Mouse (Mus musculus) lung, postnatal 0 days (tissue): ENCODE measurements around the gene Nol3. TPM values are rescaled to one million over a fixed set of nuclear protein-coding genes. Genes with fewer than 3 reads are reported as not detected.

Source experiments
- ATAC-seq: fragments of 200-750 bp; cut with Nextera tagmentation; 2 replicates; pipeline ENCODE4 v1.8.0; 2017; ENCODE audit warnings: moderate library complexity
- DNase-seq: peaks from one replicate; pipeline ENCODE4 v3.0.0-alpha.2; 2016; ENCODE audit warnings: low spot score
- H3K27ac ChIP-seq: fragments of 300-500 bp; sonication (generic); 2 replicates; pipeline ENCODE4 v1.5.1; 2014; ENCODE audit warnings: antibody characterized with exemption, mild to moderate bottlenecking, low read length, mixed read lengths
- H3K27me3 ChIP-seq: fragments of 300-500 bp; sonication (generic); replicated peaks from 2 replicates; pipeline ENCODE4 v1.6.1; 2014; ENCODE audit warnings: low read length, mixed read lengths; ENCODE audit not compliant: insufficient read depth
- H3K36me3 ChIP-seq: fragments of 300-500 bp; sonication (generic); 2 replicates; pipeline ENCODE4 v1.6.1; 2014; ENCODE audit warnings: low read length, mixed read lengths; ENCODE audit not compliant: insufficient read depth
- H3K4me1 ChIP-seq: fragments of 300-500 bp; sonication (generic); 2 replicates; pipeline ENCODE4 v1.6.1; 2014; ENCODE audit warnings: antibody characterized with exemption, low read depth, low read length, mixed read lengths; ENCODE audit not compliant: insufficient read depth
- H3K4me2 ChIP-seq: fragments of 300-500 bp; sonication (generic); replicated peaks from 2 replicates; pipeline ENCODE4 v1.6.1; 2014; ENCODE audit warnings: low read depth, mild to moderate bottlenecking, low read length, moderate library complexity, mixed read lengths
- H3K4me3 ChIP-seq: fragments of 300-500 bp; sonication (generic); 2 replicates; pipeline ENCODE4 v1.5.1; 2014; ENCODE audit warnings: low read depth, low read length
- H3K9ac ChIP-seq: fragments of 300-500 bp; sonication (generic); replicated peaks from 2 replicates; pipeline ENCODE4 v1.6.1; 2014; ENCODE audit warnings: low read depth, mild to moderate bottlenecking
- H3K9me3 ChIP-seq: fragments of 300-500 bp; sonication (generic); 2 replicates; pipeline ENCODE4 v1.6.1; 2016; ENCODE audit warnings: low read length, mixed read lengths
- CTCF ChIP-seq: IDR thresholded peaks from 2 replicates; pipeline ENCODE4 v1.5.1; 2016; ENCODE audit warnings: antibody characterized with exemption, mild to moderate bottlenecking
- EP300 ChIP-seq: IDR thresholded peaks from 2 replicates; pipeline ENCODE4 v1.6.1; 2016; ENCODE audit warnings: antibody characterized with exemption, mild to moderate bottlenecking, control low read depth
- WGBS: fragments of 180-500 bp; shearing (Covaris S2); extraction: QIAGEN DNeasy Blood & Tissue Kit; methylation state at CpG from one replicate; pipeline ENCODE4 v1.1.7; 2014; 5-methylcytosine and 5-hydroxymethylcytosine counted together
- polyA plus RNA-seq: library from polyadenylated mRNA; unstranded; fragments of >200 nt; fragmentation: Nextera tagmentation; extraction: Ambion mirVana; gene quantifications from 2 replicates; pipeline ENCODE4 v1.2.1, GENCODE M21; 2015

Gene Nol3
- polyA plus RNA-seq, 1 experiment from 2014 or later = 1.3 TPM

DNA sequence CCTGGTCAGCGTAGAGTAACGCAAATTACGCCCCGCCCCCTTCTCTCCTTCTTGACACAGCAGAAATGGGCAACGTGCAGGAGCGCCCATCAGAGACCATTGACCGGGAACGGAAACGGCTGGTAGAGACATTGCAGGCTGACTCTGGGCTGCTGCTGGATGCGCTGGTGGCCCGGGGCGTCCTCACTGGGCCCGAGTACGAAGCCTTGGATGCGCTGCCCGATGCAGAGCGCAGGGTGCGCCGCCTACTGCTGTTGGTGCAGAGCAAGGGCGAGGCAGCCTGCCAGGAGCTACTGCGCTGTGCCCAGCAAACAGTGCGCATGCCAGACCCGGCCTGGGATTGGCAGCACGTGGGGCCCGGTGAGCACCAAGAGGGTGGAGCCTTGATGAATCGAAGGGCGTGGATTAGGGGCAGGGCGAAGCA, 3.0 kb downstream of the Nol3 start:
- Histone ChIP-seq H3K9ac (no peak overlapping the region), H3K4me2 (peak overlapping the region; percentile 44), H3K27ac (no peak overlapping the region), H3K4me1 (no peaks in the 10 kb centered on the region; the same call in none of the 2 replicates), H3K9me3 (no peaks in the 10 kb centered on the region), H3K27me3 (peaks cover 18% of the 10 kb centered on the region), H3K4me3 (no peak overlapping the region; the same call in 1 of the 2 replicates), H3K36me3 (no peaks in the 10 kb centered on the region)
- ATAC-seq (peak; percentile 77), DNase-seq (peak; percentile 87)
- 5% methylated on average over 28 of the region's 28 CpGs for WGBS
- no peak for TF ChIP-seq EP300
- peak; percentile 64 for TF ChIP-seq CTCF

DNA sequence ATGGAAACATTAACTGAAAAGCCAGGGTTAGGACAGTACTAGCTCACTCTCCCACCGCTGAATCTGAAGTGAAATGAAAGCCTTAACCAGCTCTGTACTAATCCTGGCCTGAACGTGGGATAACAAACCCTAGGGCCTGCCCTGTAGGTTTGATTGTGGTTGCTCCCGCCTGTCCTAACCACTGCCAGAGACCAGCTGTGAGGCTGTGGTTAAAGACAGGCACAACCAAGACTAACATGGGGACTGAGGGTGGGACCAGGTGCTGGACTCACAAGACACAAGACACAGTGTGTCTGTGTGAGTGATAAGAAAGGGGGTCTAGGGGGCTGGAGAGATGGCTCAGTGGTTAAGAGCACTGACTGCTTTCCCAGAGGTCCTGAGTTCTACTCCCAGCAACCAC, 4.6 kb downstream of the Nol3 start:
- Histone ChIP-seq H3K9ac (no peak overlapping the region), H3K27me3 (peaks cover 11% of the 10 kb centered on the region; the same call in 1 of the 2 replicates)
- WGBS = 79% methylated on average over 3 of the region's 3 CpGs

DNA sequence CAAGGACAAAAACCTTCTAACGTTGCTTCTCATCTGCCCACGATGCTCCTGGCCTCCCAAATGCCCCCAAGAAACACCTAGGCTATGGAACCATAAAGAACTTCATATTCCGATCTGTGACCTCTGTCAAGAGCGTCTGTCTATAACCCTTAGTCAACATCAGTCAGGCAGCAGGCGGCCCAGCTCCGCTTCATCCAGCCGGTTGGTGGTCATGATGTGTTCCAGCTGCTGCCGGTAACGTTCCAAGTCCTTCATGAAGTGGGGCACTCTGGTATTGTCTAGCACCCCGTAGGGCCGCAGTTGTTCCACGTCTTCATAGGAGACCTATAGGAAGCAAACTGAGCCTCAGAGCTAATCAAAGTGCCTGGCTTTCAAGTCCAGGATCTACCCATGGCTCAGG, 5.9 kb downstream of the Nol3 start:
- TF ChIP-seq EP300 (no peak), CTCF (no peak)
- ATAC-seq = peak; percentile 46; the same call in 1 of the 2 replicates
- 61% methylated on average over 12 of the region's 12 CpGs for WGBS

More for the DNA sequence above, 4.6 kb downstream of the Nol3 start:
- no peak for TF ChIP-seq CTCF
- Histone ChIP-seq H3K4me1 (no peaks in the 10 kb centered on the region; the same call in none of the 2 replicates), H3K36me3 (no peaks in the 10 kb centered on the region), H3K27ac (no peak overlapping the region), H3K4me3 (no peak overlapping the region), H3K4me2 (no peak overlapping the region), H3K9me3 (no peaks in the 10 kb centered on the region)
- ATAC-seq (no peak), DNase-seq (no peak)

DNA sequence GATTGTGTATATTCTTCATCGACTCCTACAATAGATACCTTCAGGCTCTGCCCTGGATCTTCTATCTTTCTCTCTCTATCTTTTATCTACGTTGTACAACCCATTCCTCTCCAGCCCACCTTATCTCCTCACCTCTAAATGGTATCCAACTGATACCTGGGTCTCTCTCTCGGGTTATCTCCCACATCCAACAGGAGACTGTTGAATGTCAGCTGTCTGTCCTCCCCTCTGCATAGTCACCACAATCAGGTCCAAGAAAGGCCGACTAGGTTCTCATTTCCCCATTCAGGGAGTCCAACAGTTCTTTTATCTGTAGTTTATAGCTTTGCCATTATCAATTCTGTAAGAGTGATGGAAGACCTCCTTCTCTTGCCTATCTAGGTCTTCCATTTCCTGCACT, 6.3 kb downstream of the Nol3 start:
- H3K9me3 ChIP-seq = no peaks in the 10 kb centered on the region
- ATAC-seq = no peak
- no peak overlapping the region for H3K4me3 ChIP-seq
- peaks cover 11% of the 10 kb centered on the region; the same call in 1 of the 2 replicates for H3K27me3 ChIP-seq
- H3K27ac ChIP-seq = no peak overlapping the region
- 84% methylated on average over 4 of the region's 4 CpGs for WGBS
- no peaks in the 10 kb centered on the region; the same call in 1 of the 2 replicates for H3K4me1 ChIP-seq
- no peak overlapping the region for H3K9ac ChIP-seq
- no peaks in the 10 kb centered on the region for H3K36me3 ChIP-seq
- TF ChIP-seq CTCF (no peak), EP300 (no peak)
- DNase-seq = no peak
- no peak overlapping the region for H3K4me2 ChIP-seq

More for the DNA sequence above, 5.9 kb downstream of the Nol3 start:
- H3K4me3 ChIP-seq = no peak overlapping the region
- H3K36me3 ChIP-seq = no peaks in the 10 kb centered on the region
- H3K27ac ChIP-seq = no peak overlapping the region
- DNase-seq = peak; percentile 56
- H3K4me2 ChIP-seq = no peak overlapping the region
- no peaks in the 10 kb centered on the region; the same call in none of the 2 replicates for H3K4me1 ChIP-seq
- H3K9ac ChIP-seq = no peak overlapping the region
- peaks cover 11% of the 10 kb centered on the region; the same call in 1 of the 2 replicates for H3K27me3 ChIP-seq
- H3K9me3 ChIP-seq = no peaks in the 10 kb centered on the region

DNA sequence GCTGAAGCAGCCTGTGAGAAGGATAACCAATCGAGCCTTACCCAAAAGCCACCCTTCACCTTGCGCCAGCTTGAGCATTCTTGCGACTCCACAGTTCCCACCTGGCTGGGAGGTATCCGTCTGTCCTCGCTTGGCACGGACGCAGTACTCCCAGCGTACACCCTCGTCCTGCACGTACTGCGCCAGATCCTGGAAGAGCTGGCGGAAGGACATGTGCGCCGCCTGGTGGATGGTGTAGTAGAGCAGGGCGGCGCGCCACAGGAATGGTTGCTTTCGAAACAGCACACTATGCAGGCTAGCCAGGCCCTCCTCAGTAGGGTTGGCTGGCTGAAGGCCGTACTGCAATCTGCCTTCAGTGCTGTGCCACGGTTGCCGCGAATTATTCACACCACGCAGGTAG, 7.1 kb downstream of the Nol3 start:
- Histone ChIP-seq H3K27me3 (peaks cover 10% of the 10 kb centered on the region; the same call in 1 of the 2 replicates), H3K4me3 (no peak overlapping the region), H3K27ac (no peak overlapping the region), H3K9me3 (no peaks in the 10 kb centered on the region), H3K4me1 (no peaks in the 10 kb centered on the region; the same call in 1 of the 2 replicates), H3K36me3 (no peaks in the 10 kb centered on the region), H3K4me2 (no peak overlapping the region), H3K9ac (no peak overlapping the region)
- 36% methylated on average over 23 of the region's 23 CpGs for WGBS
- TF ChIP-seq EP300 (no peak), CTCF (peak; percentile 99)
- DNase-seq (peak; percentile 88), ATAC-seq (peak; percentile 76)

DNA sequence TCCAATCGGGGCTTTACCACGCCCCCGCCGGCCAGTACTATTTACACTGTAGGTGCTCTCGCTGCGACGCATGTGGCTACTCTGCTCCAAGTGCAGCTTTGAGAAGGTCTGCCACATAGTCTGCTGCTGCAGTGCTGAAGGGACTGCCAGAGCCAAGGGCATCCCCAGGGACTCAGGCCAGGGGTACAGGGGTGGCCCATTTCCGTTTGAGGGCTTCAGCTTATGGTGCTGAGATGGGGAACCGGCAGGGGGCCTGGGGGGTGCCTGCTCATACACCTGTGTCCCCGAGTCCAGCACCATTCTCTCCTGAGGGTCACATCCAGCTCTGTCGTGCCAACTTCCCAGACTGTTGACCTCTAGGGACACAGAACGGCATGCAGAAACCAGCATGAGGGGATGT, 9.6 kb downstream of the Nol3 start:
- no peaks in the 10 kb centered on the region for H3K36me3 ChIP-seq
- no peak overlapping the region for H3K27ac ChIP-seq
- H3K9me3 ChIP-seq = no peaks in the 10 kb centered on the region
- DNase-seq (no peak), ATAC-seq (no peak)
- H3K4me2 ChIP-seq = no peak overlapping the region
- 43% methylated on average over 12 of the region's 12 CpGs for WGBS
- H3K4me1 ChIP-seq = peaks cover 10% of the 10 kb centered on the region
- no peak for TF ChIP-seq EP300
- TF ChIP-seq CTCF = no peak
- H3K4me3 ChIP-seq = no peak overlapping the region
- no peak overlapping the region for H3K9ac ChIP-seq
- H3K27me3 ChIP-seq = 0 out of 2 replicates have a peak, but pooled peaks cover 4% of the 10 kb centered on the region
